Mouse (Mus musculus) forebrain, embryonic 12.5 days (tissue): ENCODE measurements around the gene Vps26a. TPM values are rescaled to one million over a fixed set of nuclear protein-coding genes. Genes with fewer than 3 reads are reported as not detected.
"Not testable (repeated sequence)": the region's sequence is repeated elsewhere in the genome, so short reads cannot be mapped to it uniquely, and the experiment has no call there.

Experiments used
- ATAC-seq: fragments of 200-750 bp; cut with Nextera tagmentation; 2 replicates; pipeline ENCODE4 v1.8.0; 2017; ENCODE audit warnings: moderate TSS enrichment; ENCODE audit not compliant: low FRiP score
- H3K27ac ChIP-seq: fragments of 300-500 bp; sonication (generic); 2 replicates; pipeline ENCODE4 v1.5.1; 2016; ENCODE audit warnings: mild to moderate bottlenecking
- H3K27me3 ChIP-seq: fragments of 300-500 bp; sonication (generic); 2 replicates; pipeline ENCODE4 v1.6.1; 2016; ENCODE audit warnings: mild to moderate bottlenecking
- H3K36me3 ChIP-seq: fragments of 300-500 bp; sonication (generic); replicated peaks from 2 replicates; pipeline ENCODE4 v1.6.1; 2016; ENCODE audit warnings: mild to moderate bottlenecking
- H3K4me1 ChIP-seq: fragments of 300-500 bp; sonication (generic); 2 replicates; pipeline ENCODE4 v1.6.1; 2016
- H3K4me2 ChIP-seq: fragments of 300-500 bp; sonication (generic); 2 replicates; pipeline ENCODE4 v1.6.1; 2016; ENCODE audit warnings: mild to moderate bottlenecking, moderate library complexity
- H3K4me3 ChIP-seq: fragments of 300-500 bp; sonication (generic); replicated peaks from 2 replicates; pipeline ENCODE4 v1.5.1; 2016; ENCODE audit warnings: mild to moderate bottlenecking
- H3K9ac ChIP-seq: fragments of 300-500 bp; sonication (generic); 2 replicates; pipeline ENCODE4 v1.6.1; 2016; ENCODE audit warnings: mild to moderate bottlenecking
- H3K9me3 ChIP-seq: fragments of 300-500 bp; sonication (generic); 2 replicates; pipeline ENCODE4 v1.6.1; 2016
- WGBS: fragments of 180-500 bp; shearing (Covaris S2); methylation state at CpG from one replicate; pipeline ENCODE4 v1.1.7; 2016; 5-methylcytosine and 5-hydroxymethylcytosine counted together
- polyA plus RNA-seq: library from polyadenylated mRNA; unstranded; fragments of >200 nt; fragmentation: Nextera tagmentation; extraction: Ambion mirVana; gene quantifications from 2 replicates; pipeline ENCODE4 v1.2.1, GENCODE M21; 2016

Gene Vps26a
- polyA plus RNA-seq, 1 experiment from 2014 or later, result 89.7 TPM

- Histone ChIP-seq H3K36me3 (no peaks in the 10 kb centered on the region), H3K27me3 (no peaks in the 10 kb centered on the region), H3K9me3 (no peaks in the 10 kb centered on the region), H3K4me3 (no peak overlapping the region), H3K27ac (no peak overlapping the region), H3K9ac (no peak overlapping the region), H3K4me1 (peaks cover 17% of the 10 kb centered on the region), H3K4me2 (no peak overlapping the region)
- 28% methylated on average over 1 of the region's 1 CpGs for WGBS
- ATAC-seq, result no peak
Measured at GRCm38 (mm10) chr10:62488266-62488665, 1.7 kb upstream of the Vps26a start.

GRCm38 (mm10) chr10:62485878-62486582 lies 575 bp downstream of the Vps26a start:
- ATAC-seq, result peak; percentile 85
- no peaks in the 10 kb centered on the region for H3K36me3 ChIP-seq
- WGBS, result under 1% methylated on average over 37 of the region's 48 CpGs
- peaks cover 21% of the 10 kb centered on the region for H3K4me1 ChIP-seq
- H3K27me3 ChIP-seq, result no peaks in the 10 kb centered on the region
- peak overlapping the region; percentile 76 for H3K4me2 ChIP-seq
- H3K9me3 ChIP-seq, result no peaks in the 10 kb centered on the region
- H3K4me3 ChIP-seq, result peak overlapping the region; percentile 67
- H3K9ac ChIP-seq, result peak overlapping the region; percentile 86
- H3K27ac ChIP-seq, result peak overlapping the region; percentile 82

- H3K27me3 ChIP-seq, result no peaks in the 10 kb centered on the region
- WGBS, result 51% methylated on average over 7 of the region's 7 CpGs
- no peak overlapping the region for H3K9ac ChIP-seq
- no peak overlapping the region for H3K4me2 ChIP-seq
- peaks cover 10% of the 10 kb centered on the region for H3K4me1 ChIP-seq
- no peak overlapping the region for H3K4me3 ChIP-seq
- no peak for ATAC-seq
- peaks cover 4% of the 10 kb centered on the region; the same call in 1 of the 2 replicates for H3K36me3 ChIP-seq
- no peak overlapping the region for H3K27ac ChIP-seq
- no peaks in the 10 kb centered on the region for H3K9me3 ChIP-seq
Measured at GRCm38 (mm10) chr10:62481108-62481852, 5.3 kb downstream of the Vps26a start.

- no peak overlapping the region for H3K9ac ChIP-seq
- no peak overlapping the region for H3K4me2 ChIP-seq
- no peak overlapping the region for H3K27ac ChIP-seq
- ATAC-seq, result no peak
- peaks cover 4% of the 10 kb centered on the region; the same call in 1 of the 2 replicates for H3K4me1 ChIP-seq
- no peak overlapping the region for H3K4me3 ChIP-seq
- H3K9me3 ChIP-seq, result no peaks in the 10 kb centered on the region
- peaks cover 4% of the 10 kb centered on the region for H3K36me3 ChIP-seq
- H3K27me3 ChIP-seq, result no peaks in the 10 kb centered on the region
- 86% methylated on average over 2 of the region's 2 CpGs for WGBS
Measured at GRCm38 (mm10) chr10:62476980-62477379, 9.6 kb downstream of the Vps26a start.

- H3K36me3 ChIP-seq, result peaks cover 4% of the 10 kb centered on the region
- 93% methylated on average over 10 of the region's 10 CpGs for WGBS
Measured at GRCm38 (mm10) chr10:62474944-62475343, 11.7 kb downstream of the Vps26a start.

GRCm38 (mm10) chr10:62471105-62471504 lies 15.5 kb downstream of the Vps26a start:
- no peak for ATAC-seq
- H3K4me3 ChIP-seq, result no peak overlapping the region
- no peak overlapping the region for H3K9ac ChIP-seq
- 41% methylated on average over 5 of the region's 5 CpGs for WGBS
- H3K9me3 ChIP-seq, result no peaks in the 10 kb centered on the region
- H3K36me3 ChIP-seq, result peaks cover 9% of the 10 kb centered on the region
- H3K4me2 ChIP-seq, result no peak overlapping the region
- no peaks in the 10 kb centered on the region for H3K27me3 ChIP-seq
- H3K27ac ChIP-seq, result no peak overlapping the region
- H3K4me1 ChIP-seq, result 0 out of 2 replicates have a peak, but pooled peaks cover 5% of the 10 kb centered on the region

More at GRCm38 (mm10) chr10:62474944-62475343, 11.7 kb downstream of the Vps26a start:
- Histone ChIP-seq H3K9me3 (no peaks in the 10 kb centered on the region), H3K4me2 (no peak overlapping the region), H3K27ac (no peak overlapping the region), H3K4me1 (0 out of 2 replicates have a peak, but pooled peaks cover 5% of the 10 kb centered on the region), H3K27me3 (no peaks in the 10 kb centered on the region), H3K4me3 (no peak overlapping the region), H3K9ac (no peak overlapping the region)
- ATAC-seq, result no peak

GRCm38 (mm10) chr10:62469736-62470135 lies 16.9 kb downstream of the Vps26a start:
- ATAC-seq, result no peak
- Histone ChIP-seq H3K9ac (no peak overlapping the region), H3K27ac (no peak overlapping the region), H3K4me1 (0 out of 2 replicates have a peak, but pooled peaks cover 5% of the 10 kb centered on the region), H3K36me3 (peaks cover 13% of the 10 kb centered on the region), H3K4me2 (no peak overlapping the region), H3K27me3 (no peaks in the 10 kb centered on the region), H3K9me3 (no peaks in the 10 kb centered on the region), H3K4me3 (no peak overlapping the region)
- WGBS, result 92% methylated on average over 4 of the region's 4 CpGs

- H3K9ac ChIP-seq, result no peak overlapping the region
- no peaks in the 10 kb centered on the region for H3K27me3 ChIP-seq
- no peak overlapping the region for H3K27ac ChIP-seq
- peaks cover 58% of the 10 kb centered on the region for H3K36me3 ChIP-seq
- H3K4me1 ChIP-seq, result no peaks in the 10 kb centered on the region
- H3K4me2 ChIP-seq, result no peak overlapping the region
- ATAC-seq, result no peak
- H3K9me3 ChIP-seq, result no peaks in the 10 kb centered on the region
- H3K4me3 ChIP-seq, result no peak overlapping the region
Measured at GRCm38 (mm10) chr10:62461321-62461720, 25.3 kb downstream of the Vps26a start.

- not testable (repeated sequence) for H3K4me3 ChIP-seq, ATAC-seq, H3K4me2 ChIP-seq, H3K27me3 ChIP-seq, H3K9me3 ChIP-seq, H3K27ac ChIP-seq, H3K9ac ChIP-seq
- 76% methylated on average over 11 of the region's 11 CpGs for WGBS
- peaks cover 17% of the 10 kb centered on the region for H3K4me1 ChIP-seq
- peaks cover 22% of the 10 kb centered on the region for H3K36me3 ChIP-seq
Measured at GRCm38 (mm10) chr10:62452001-62452400, 34.6 kb downstream of the Vps26a start.

GRCm38 (mm10) chr10:62450280-62450640 lies 36.3 kb downstream of the Vps26a start:
- 42% methylated on average over 18 of the region's 18 CpGs for WGBS
- peak overlapping the region; percentile 80 for H3K27ac ChIP-seq
- H3K36me3 ChIP-seq, result peaks cover 25% of the 10 kb centered on the region
- H3K4me3 ChIP-seq, result peak overlapping the region; percentile 95
- H3K9ac ChIP-seq, result peak overlapping the region; percentile 92
- H3K27me3 ChIP-seq, result no peaks in the 10 kb centered on the region
- peak; percentile 25; the same call in 1 of the 2 replicates for ATAC-seq
- no peaks in the 10 kb centered on the region for H3K9me3 ChIP-seq
- peak overlapping the region; percentile 67 for H3K4me2 ChIP-seq
- H3K4me1 ChIP-seq, result peaks cover 17% of the 10 kb centered on the region

GRCm38 (mm10) chr10:62449364-62450279 lies 37.0 kb downstream of the Vps26a start, which contains the start of the genes 4930507D05Rik and Supv3l1:
TSS of gene 4930507D05Rik (plus strand) at chr10:62449489.
TSS of gene Supv3l1 (minus strand) at chr10:62449738.
- Histone ChIP-seq H3K27me3 (no peaks in the 10 kb centered on the region), H3K4me2 (peak within 1 kb of the TSS; percentile 67), H3K4me1 (peaks cover 17% of the 10 kb centered on the region), H3K9ac (peak within 1 kb of the TSS; percentile 92), H3K9me3 (no peaks in the 10 kb centered on the region), H3K27ac (peak within 1 kb of the TSS; percentile 80), H3K36me3 (peaks cover 26% of the 10 kb centered on the region), H3K4me3 (peak within 1 kb of the TSS; percentile 95)
- WGBS, result under 1% methylated on average over 73 of the region's 73 CpGs
- peak; percentile 91 for ATAC-seq

- no peaks in the 10 kb centered on the region for H3K9me3 ChIP-seq
- H3K4me2 ChIP-seq, result no peak overlapping the region
- no peak for ATAC-seq
- no peak overlapping the region for H3K4me3 ChIP-seq
- H3K27me3 ChIP-seq, result no peaks in the 10 kb centered on the region
- WGBS, result 95% methylated on average over 5 of the region's 5 CpGs
- 0 out of 2 replicates have a peak, but pooled peaks cover 1% of the 10 kb centered on the region for H3K4me1 ChIP-seq
- H3K36me3 ChIP-seq, result peaks cover 75% of the 10 kb centered on the region
- no peak overlapping the region for H3K9ac ChIP-seq
- no peak overlapping the region for H3K27ac ChIP-seq
Measured at GRCm38 (mm10) chr10:62430427-62430826, 56.2 kb downstream of the Vps26a start.
